Mouse (Mus musculus) C2C12 (cell line): ENCODE data around the gene A630076J17Rik. TPM values are rescaled to one million over a fixed set of nuclear protein-coding genes. Genes with fewer than 3 reads are reported as not detected.

Experiments
- H3K27me3 ChIP-seq: one replicate; pipeline ENCODE4 v1.6.1; 2011; ENCODE audit not compliant: control insufficient read depth, insufficient read depth, insufficient read length
- H3K36me3 ChIP-seq: one replicate; pipeline ENCODE4 v1.6.1; 2011; ENCODE audit not compliant: control insufficient read depth, insufficient read depth
- H3K4me3 ChIP-seq: one replicate; pipeline ENCODE4 v1.5.1; 2011; ENCODE audit warnings: mild to moderate bottlenecking, control low read depth; ENCODE audit not compliant: poor library complexity, insufficient read depth, severe bottlenecking
- H3K79me2 ChIP-seq: one replicate; pipeline ENCODE4 v1.6.1; 2011; ENCODE audit not compliant: control insufficient read depth, insufficient read depth
- H3K79me3 ChIP-seq: one replicate; pipeline ENCODE4 v1.6.1; 2011; ENCODE audit warnings: low read depth, control low read depth
- H3ac ChIP-seq: one replicate; pipeline ENCODE3; 2011; ENCODE audit warnings: low read depth; ENCODE audit not compliant: control insufficient read depth, insufficient read length
- CEBPB ChIP-seq: IDR thresholded peaks from one replicate; pipeline ENCODE4 v1.6.1; 2011; ENCODE audit warnings: low read depth, mild to moderate bottlenecking, control low read depth, moderate library complexity
- CTCF ChIP-seq: IDR thresholded peaks from one replicate; pipeline ENCODE4 v1.5.1; 2011; ENCODE audit not compliant: control insufficient read depth, insufficient read depth, insufficient read length
- FOSL1 ChIP-seq: IDR thresholded peaks from one replicate; pipeline ENCODE4 v1.8.0; 2011; ENCODE audit warnings: mild to moderate bottlenecking, low read length; ENCODE audit not compliant: poor library complexity, insufficient read depth, severe bottlenecking
- MAX ChIP-seq: IDR thresholded peaks from one replicate; pipeline ENCODE4 v1.6.1; 2011; ENCODE audit warnings: mild to moderate bottlenecking, control low read depth
- MYOD1 ChIP-seq: IDR thresholded peaks from one replicate; pipeline ENCODE4 v1.6.1; 2011; ENCODE audit warnings: low read depth; ENCODE audit not compliant: control insufficient read depth, insufficient read length
- MYOG ChIP-seq: IDR thresholded peaks from one replicate; pipeline ENCODE4 v1.6.1; 2011; ENCODE audit not compliant: control insufficient read depth, insufficient read length; ENCODE audit errors: extremely low read depth
- USF1 ChIP-seq: IDR thresholded peaks from one replicate; pipeline ENCODE4 v1.6.1; 2011; ENCODE audit warnings: low read depth, mild to moderate bottlenecking, control low read depth, moderate library complexity
- long read RNA-seq, 2 experiments: library from polyadenylated mRNA; unstranded; transcript quantifications; one replicate each; pipeline ENCODE4 v2.0.0; 2019 to 2020
- polyA plus RNA-seq: library from polyadenylated mRNA; unstranded; fragments of >200 nt; fragmentation: generic; extraction: Trizol; gene quantifications from one replicate; pipeline ENCODE4 v1.2.1, GENCODE M21; 2012; ENCODE audit warnings: missing spikeins

Gene A630076J17Rik
- polyA plus RNA-seq = 0.02 TPM
- long read RNA-seq, experiment 1 = 0 reads
- long read RNA-seq, experiment 2, partial matches to known transcripts = 0 of 1 reads
- long read RNA-seq, experiment 2, other reads (novel, unspliced or antisense) = 0 of 1 reads

GRCm38 (mm10) chr3:107230527-107230926, at the start of gene A630076J17Rik:
TSS of gene A630076J17Rik (plus strand) at chr3:107230614.
- TF ChIP-seq USF1 (no peak), MAX (no peak), FOSL1 (no peak), MYOD1 (no peak), MYOG (no peak), CTCF (no peak), CEBPB (no peak)
- no peaks in the 10 kb centered on the region for H3K79me3 ChIP-seq
- no peak within 1 kb of the TSS for H3ac ChIP-seq
- H3K27me3 ChIP-seq = peaks cover 3% of the 10 kb centered on the region
- no peaks in the 10 kb centered on the region for H3K79me2 ChIP-seq
- no peak within 1 kb of the TSS for H3K4me3 ChIP-seq
- no peaks in the 10 kb centered on the region for H3K36me3 ChIP-seq

DNA sequence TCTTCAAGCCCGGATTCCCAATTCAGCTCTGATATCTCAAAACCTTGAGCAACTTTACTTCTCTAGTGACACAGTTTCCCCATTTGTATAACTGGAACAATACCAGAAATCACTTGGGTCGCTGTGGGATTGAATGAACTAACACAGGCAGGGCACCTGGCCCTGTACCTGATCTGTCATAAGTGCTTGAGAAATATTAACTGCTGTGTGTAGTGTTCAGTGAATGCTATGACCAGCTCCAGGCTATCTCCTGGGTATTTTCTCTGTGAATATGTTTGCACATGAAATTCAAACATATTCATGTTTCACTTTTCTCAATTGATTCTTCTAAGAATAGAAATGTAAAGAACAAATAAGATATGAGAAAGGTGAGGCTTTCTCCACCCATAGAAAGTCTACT, 49.6 kb upstream of the A630076J17Rik start:
- Histone ChIP-seq H3ac (no peak overlapping the region), H3K36me3 (no peaks in the 10 kb centered on the region), H3K27me3 (peaks cover 30% of the 10 kb centered on the region), H3K79me3 (no peaks in the 10 kb centered on the region), H3K4me3 (no peak overlapping the region), H3K79me2 (no peaks in the 10 kb centered on the region)
- TF ChIP-seq FOSL1 = no peak
- no peak for TF ChIP-seq CEBPB
- TF ChIP-seq CTCF = no peak
- TF ChIP-seq MYOD1 = no peak
- no peak for TF ChIP-seq USF1
- no peak for TF ChIP-seq MAX
- no peak for TF ChIP-seq MYOG

DNA sequence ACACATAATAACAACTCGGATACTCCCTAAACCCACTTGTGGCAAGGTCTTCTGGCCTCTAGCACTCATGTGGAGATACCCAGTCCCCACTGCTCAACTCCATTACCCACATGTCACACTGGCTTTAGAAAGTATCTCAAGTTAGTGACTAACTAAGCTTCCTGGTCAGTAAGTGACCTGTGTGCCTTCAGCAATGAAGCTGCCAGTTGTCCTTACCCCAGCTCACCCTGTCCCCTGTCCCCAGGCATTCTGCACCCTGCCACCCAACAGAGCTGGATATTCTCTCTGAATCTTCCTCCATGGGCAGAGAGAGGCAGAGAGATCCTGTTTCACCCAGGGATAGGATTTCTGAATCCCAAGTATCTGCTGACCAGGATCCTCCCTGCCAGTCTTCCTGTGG, 47.7 kb upstream of the A630076J17Rik start, which contains the start of gene Kcna10:
TSS of gene Kcna10 (plus strand) at position 301 of the 400 bp plus-strand sequence.
- Histone ChIP-seq H3K79me2 (no peaks in the 10 kb centered on the region), H3K27me3 (peaks cover 41% of the 10 kb centered on the region), H3K36me3 (no peaks in the 10 kb centered on the region), H3ac (no peak within 1 kb of the TSS), H3K79me3 (no peaks in the 10 kb centered on the region), H3K4me3 (no peak within 1 kb of the TSS)
- no peak for TF ChIP-seq MYOG
- TF ChIP-seq CTCF = no peak
- no peak for TF ChIP-seq MYOD1
- TF ChIP-seq USF1 = no peak

DNA sequence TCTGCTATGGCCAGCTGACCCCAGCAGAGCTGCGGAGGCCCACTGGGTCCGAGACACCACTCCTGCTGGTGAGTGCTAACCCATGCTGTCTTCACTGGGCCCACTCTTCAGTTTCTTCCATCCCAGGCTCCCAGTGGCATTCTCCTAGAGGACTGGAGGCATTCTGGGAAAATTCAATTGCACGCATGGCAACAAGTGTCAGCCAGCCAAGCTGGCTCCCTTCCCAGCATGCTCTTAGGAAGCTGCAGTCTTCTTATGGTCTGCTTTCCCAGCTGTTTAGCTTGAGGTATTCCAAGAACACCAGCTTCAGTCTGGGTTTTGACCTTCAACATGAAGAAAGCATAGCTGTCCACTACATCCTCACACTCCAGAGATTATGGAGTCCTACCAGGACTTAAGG, 47.2 kb upstream of the A630076J17Rik start:
- H3K79me2 ChIP-seq = no peaks in the 10 kb centered on the region
- no peak overlapping the region for H3K4me3 ChIP-seq
- no peak overlapping the region for H3ac ChIP-seq
- H3K79me3 ChIP-seq = no peaks in the 10 kb centered on the region
- TF ChIP-seq CTCF = no peak
- TF ChIP-seq MYOG = no peak
- TF ChIP-seq USF1 = no peak
- TF ChIP-seq MAX = no peak
- TF ChIP-seq MYOD1 = no peak
- TF ChIP-seq FOSL1 = no peak
- TF ChIP-seq CEBPB = no peak
- H3K27me3 ChIP-seq = peaks cover 41% of the 10 kb centered on the region
- no peaks in the 10 kb centered on the region for H3K36me3 ChIP-seq

DNA sequence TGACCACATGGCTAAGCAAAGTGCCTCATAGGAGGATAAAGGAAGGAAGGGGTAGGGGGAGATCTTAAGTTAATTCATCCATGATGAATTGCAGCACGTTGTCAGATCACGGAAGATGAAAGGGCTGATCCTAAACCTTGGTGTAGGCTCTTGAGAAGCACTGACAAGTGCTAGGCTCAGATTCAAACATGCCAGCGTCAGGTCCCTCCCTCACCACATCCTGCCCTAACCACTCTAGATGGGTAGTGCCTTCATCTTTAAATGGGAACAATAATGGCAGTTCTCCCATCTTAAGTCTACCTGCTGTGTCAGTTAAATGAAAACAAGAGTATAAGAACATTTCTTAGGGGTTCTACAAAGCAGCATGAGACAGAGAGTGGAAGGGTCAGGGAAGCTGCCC, 44.8 kb upstream of the A630076J17Rik start:
- H3K4me3 ChIP-seq = no peak overlapping the region
- H3K79me3 ChIP-seq = no peaks in the 10 kb centered on the region
- TF ChIP-seq FOSL1 = no peak
- TF ChIP-seq CEBPB = no peak
- TF ChIP-seq MAX = no peak
- no peak for TF ChIP-seq CTCF
- TF ChIP-seq MYOG = no peak
- TF ChIP-seq MYOD1 = no peak
- TF ChIP-seq USF1 = no peak
- H3K79me2 ChIP-seq = no peaks in the 10 kb centered on the region
- peaks cover 55% of the 10 kb centered on the region for H3K27me3 ChIP-seq
- no peaks in the 10 kb centered on the region for H3K36me3 ChIP-seq
- no peak overlapping the region for H3ac ChIP-seq

GRCm38 (mm10) chr3:107187022-107187421, 43.4 kb upstream of the A630076J17Rik start:
- TF ChIP-seq FOSL1 = no peak
- no peaks in the 10 kb centered on the region for H3K79me2 ChIP-seq
- H3K4me3 ChIP-seq = no peak overlapping the region
- H3K27me3 ChIP-seq = peaks cover 58% of the 10 kb centered on the region
- no peak overlapping the region for H3ac ChIP-seq
- H3K79me3 ChIP-seq = no peaks in the 10 kb centered on the region
- H3K36me3 ChIP-seq = no peaks in the 10 kb centered on the region
